Mouse (Mus musculus) ES-Bruce4 (cell line): ENCODE measurements around the gene Fam149a.

ENCODE experiments used
- CTCF ChIP-seq: IDR thresholded peaks from one replicate; pipeline ENCODE4 v1.8.1; 2011; ENCODE audit warnings: low read depth, low read length
- EP300 ChIP-seq: IDR thresholded peaks from 2 replicates; pipeline ENCODE4 v1.6.1; 2011; ENCODE audit warnings: low read depth, low read length; ENCODE audit not compliant: insufficient read depth
- POLR2A ChIP-seq: IDR thresholded peaks from one replicate; pipeline ENCODE4 v1.8.1; 2011; ENCODE audit warnings: low read length; ENCODE audit not compliant: insufficient read depth

GRCm38 (mm10) chr8:45358132-45358918 lies 23.8 kb downstream of the Fam149a start:
- TF ChIP-seq CTCF = no peak
- no peak for TF ChIP-seq POLR2A
- no peak for TF ChIP-seq EP300
